Mouse (Mus musculus) hindbrain, embryonic 10.5 days (tissue): ENCODE measurements around the gene Smyd5. TPM values are rescaled to one million over a fixed set of nuclear protein-coding genes. Genes with fewer than 3 reads are reported as not detected.
A peak's percentile ranks its signal among the peaks of the same experiment; 100 is the strongest.

ENCODE experiments used
- DNase-seq: peaks from one replicate; pipeline ENCODE4 v3.0.0-alpha.2; 2017; ENCODE audit warnings: low spot score
- H3K27ac ChIP-seq: fragments of 300-500 bp; sonication (generic); 2 replicates; pipeline ENCODE4 v1.5.1; 2016; ENCODE audit warnings: mild to moderate bottlenecking, moderate library complexity
- H3K27me3 ChIP-seq: fragments of 300-500 bp; sonication (generic); 2 replicates; pipeline ENCODE4 v1.6.1; 2016; ENCODE audit warnings: mild to moderate bottlenecking; ENCODE audit not compliant: poor library complexity, insufficient read depth, severe bottlenecking
- H3K36me3 ChIP-seq: fragments of 300-500 bp; sonication (generic); 2 replicates; pipeline ENCODE4 v1.6.1; 2016; ENCODE audit warnings: mild to moderate bottlenecking, moderate library complexity
- H3K4me1 ChIP-seq: fragments of 300-500 bp; sonication (generic); replicated peaks from 2 replicates; pipeline ENCODE4 v1.6.1; 2016; ENCODE audit warnings: mild to moderate bottlenecking
- H3K4me3 ChIP-seq: fragments of 300-500 bp; sonication (generic); 2 replicates; pipeline ENCODE4 v1.5.1; 2016; ENCODE audit warnings: mild to moderate bottlenecking, moderate library complexity
- H3K9me3 ChIP-seq: fragments of 300-500 bp; sonication (generic); 2 replicates; pipeline ENCODE4 v1.6.1; 2016; ENCODE audit warnings: mild to moderate bottlenecking, moderate library complexity
- WGBS: fragments of 180-500 bp; shearing (Covaris S2); methylation state at CpG from one replicate; pipeline ENCODE4 v1.1.7; 2016; 5-methylcytosine and 5-hydroxymethylcytosine counted together
- polyA plus RNA-seq: library from polyadenylated mRNA; unstranded; fragments of >200 nt; fragmentation: Nextera tagmentation; extraction: Ambion mirVana; gene quantifications from 2 replicates; pipeline ENCODE4 v1.2.1, GENCODE M21; 2016

The Smyd5 gene
- 69.3 and 82.0 TPM in 2 replicates for polyA plus RNA-seq

DNA sequence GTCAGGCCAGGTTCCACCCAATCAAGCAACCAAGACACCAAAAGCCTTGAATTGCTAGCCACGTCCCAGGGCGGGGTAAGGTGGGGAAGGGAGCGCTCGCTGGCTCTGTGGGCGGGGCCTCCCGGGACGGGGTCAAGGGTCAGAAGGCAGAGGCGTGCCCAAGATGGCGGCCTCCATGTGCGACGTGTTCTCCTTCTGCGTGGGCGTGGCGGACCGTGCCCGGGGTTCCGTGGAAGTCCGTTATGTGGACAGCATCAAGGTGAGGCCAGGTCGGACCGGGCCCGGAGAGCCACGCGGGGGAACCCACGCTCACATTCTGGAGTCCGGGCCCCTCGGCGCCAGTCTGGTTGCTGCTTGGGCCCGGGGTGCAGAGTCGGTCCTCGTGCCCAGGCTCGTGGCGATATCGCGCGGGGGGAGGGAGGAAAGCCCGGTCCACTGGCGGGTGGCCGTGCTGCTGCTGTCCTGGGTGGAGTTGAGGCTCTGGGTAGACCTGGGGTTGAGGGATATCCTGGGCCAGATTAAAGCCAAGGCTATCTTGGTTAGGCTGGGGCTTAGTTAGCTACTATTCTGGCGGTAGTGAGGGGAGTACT, at the start of gene Smyd5:
Smyd5 (plus strand) TSS at position 148 of the 590 bp plus-strand sequence.
- Histone ChIP-seq H3K27ac (peak within 1 kb of the TSS; percentile 90), H3K36me3 (no peaks in the 10 kb centered on the region), H3K9me3 (no peaks in the 10 kb centered on the region), H3K4me3 (peak within 1 kb of the TSS; percentile 91), H3K27me3 (peaks cover 11% of the 10 kb centered on the region), H3K4me1 (peaks cover 22% of the 10 kb centered on the region)
- WGBS = 0% methylated on average over 39 of the region's 39 CpGs
- peak; percentile 89 for DNase-seq

- 85% methylated on average over 2 of the region's 2 CpGs for WGBS
- H3K27me3 ChIP-seq = peaks cover 29% of the 10 kb centered on the region
- peaks cover 22% of the 10 kb centered on the region for H3K4me1 ChIP-seq
- H3K4me3 ChIP-seq = no peak overlapping the region
- DNase-seq = no peak
- no peaks in the 10 kb centered on the region for H3K9me3 ChIP-seq
- H3K36me3 ChIP-seq = no peaks in the 10 kb centered on the region
- no peak overlapping the region for H3K27ac ChIP-seq
Observed at GRCm38 (mm10) chr6:85382791-85383190, 49.0 kb upstream of the Smyd5 start.

DNA sequence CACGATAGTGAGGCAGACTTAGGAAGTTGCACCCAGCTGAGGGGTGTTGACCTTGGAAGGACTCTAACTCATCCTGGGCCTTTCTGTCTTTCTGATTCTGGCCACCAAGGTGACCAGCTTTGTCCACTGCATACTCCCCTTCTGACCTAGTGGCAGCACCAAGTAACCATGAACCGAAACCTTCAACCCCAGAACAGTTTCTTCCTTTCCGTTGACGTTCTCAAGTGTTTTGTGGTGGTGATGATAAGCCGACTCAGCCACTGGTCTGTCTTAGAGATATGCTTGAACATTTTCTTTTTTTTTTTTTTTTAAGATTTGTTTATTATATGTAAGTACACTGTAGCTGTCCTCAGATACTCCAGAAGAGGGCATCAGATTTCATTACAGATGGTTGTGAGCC, 43.2 kb upstream of the Smyd5 start:
- Histone ChIP-seq H3K27ac (no peak overlapping the region), H3K4me3 (no peak overlapping the region), H3K4me1 (peaks cover 6% of the 10 kb centered on the region; the same call in 1 of the 2 replicates), H3K27me3 (peaks cover 17% of the 10 kb centered on the region), H3K9me3 (no peaks in the 10 kb centered on the region), H3K36me3 (no peaks in the 10 kb centered on the region)
- DNase-seq = no peak
- WGBS = 77% methylated on average over 5 of the region's 5 CpGs

GRCm38 (mm10) chr6:85391803-85392202, 40.0 kb upstream of the Smyd5 start:
- peak; percentile 64 for DNase-seq
- H3K27me3 ChIP-seq = peaks cover 8% of the 10 kb centered on the region
- no peak overlapping the region for H3K4me3 ChIP-seq
- no peak overlapping the region for H3K27ac ChIP-seq
- no peaks in the 10 kb centered on the region; the same call in 1 of the 2 replicates for H3K4me1 ChIP-seq
- WGBS = 33% methylated on average over 6 of the region's 7 CpGs
- H3K36me3 ChIP-seq = no peaks in the 10 kb centered on the region
- H3K9me3 ChIP-seq = no peaks in the 10 kb centered on the region

DNA sequence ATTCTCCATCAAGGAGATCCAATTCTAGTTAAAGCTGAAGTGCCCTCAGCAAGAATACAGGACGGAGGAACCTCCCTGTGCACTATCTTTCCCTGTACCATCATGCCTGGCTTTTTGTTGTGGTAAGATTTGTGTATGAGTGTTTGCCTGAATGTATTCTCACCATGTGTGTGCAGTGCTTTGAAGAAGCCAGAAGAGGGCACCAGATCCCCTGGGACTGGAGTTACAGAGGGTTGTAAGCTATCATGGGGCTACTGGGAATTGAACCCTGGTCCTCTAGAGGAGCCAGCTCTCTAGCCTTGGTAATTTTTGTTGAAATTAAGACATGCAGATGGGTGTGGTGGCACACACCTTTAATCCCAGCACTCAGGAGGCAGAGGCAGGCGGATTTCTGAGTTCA, 36.4 kb upstream of the Smyd5 start:
- Histone ChIP-seq H3K36me3 (no peaks in the 10 kb centered on the region), H3K4me3 (no peak overlapping the region), H3K4me1 (no peaks in the 10 kb centered on the region; the same call in 1 of the 2 replicates), H3K27ac (no peak overlapping the region), H3K27me3 (peaks cover 4% of the 10 kb centered on the region; the same call in 1 of the 2 replicates), H3K9me3 (no peaks in the 10 kb centered on the region)
- DNase-seq = no peak
- 85% methylated on average over 2 of the region's 2 CpGs for WGBS

DNA sequence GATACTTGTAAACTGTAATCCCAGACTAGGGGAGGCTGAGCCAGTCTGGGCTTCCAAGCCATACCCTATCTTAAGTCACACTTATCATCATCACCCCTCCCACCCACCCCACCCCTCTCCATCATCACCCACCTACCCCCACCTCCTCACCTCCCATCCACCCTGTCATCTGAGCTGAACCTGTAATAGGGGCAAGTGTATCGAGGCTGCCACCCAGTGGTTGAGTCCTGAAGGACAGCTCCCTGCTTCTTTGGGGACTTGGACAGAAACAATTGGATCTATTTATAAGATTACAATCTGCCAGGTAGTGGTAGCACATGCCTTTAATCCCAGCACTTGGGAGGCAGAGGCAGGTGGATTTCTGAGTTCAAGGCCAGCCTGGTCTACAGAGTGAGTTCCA, 34.6 kb upstream of the Smyd5 start:
- Histone ChIP-seq H3K9me3 (no peaks in the 10 kb centered on the region), H3K27me3 (peaks cover 4% of the 10 kb centered on the region; the same call in 1 of the 2 replicates), H3K27ac (no peak overlapping the region), H3K4me3 (no peak overlapping the region), H3K36me3 (no peaks in the 10 kb centered on the region), H3K4me1 (no peaks in the 10 kb centered on the region; the same call in 1 of the 2 replicates)
- 11% methylated on average over 1 of the region's 1 CpGs for WGBS
- no peak for DNase-seq

GRCm38 (mm10) chr6:85399715-85400114, 32.1 kb upstream of the Smyd5 start:
- no peaks in the 10 kb centered on the region for H3K36me3 ChIP-seq
- no peak overlapping the region for H3K27ac ChIP-seq
- DNase-seq = no peak
- no peaks in the 10 kb centered on the region for H3K9me3 ChIP-seq
- no peaks in the 10 kb centered on the region; the same call in 1 of the 2 replicates for H3K4me1 ChIP-seq
- peaks cover 3% of the 10 kb centered on the region; the same call in 1 of the 2 replicates for H3K27me3 ChIP-seq
- 36% methylated on average over 5 of the region's 5 CpGs for WGBS
- H3K4me3 ChIP-seq = no peak overlapping the region

DNA sequence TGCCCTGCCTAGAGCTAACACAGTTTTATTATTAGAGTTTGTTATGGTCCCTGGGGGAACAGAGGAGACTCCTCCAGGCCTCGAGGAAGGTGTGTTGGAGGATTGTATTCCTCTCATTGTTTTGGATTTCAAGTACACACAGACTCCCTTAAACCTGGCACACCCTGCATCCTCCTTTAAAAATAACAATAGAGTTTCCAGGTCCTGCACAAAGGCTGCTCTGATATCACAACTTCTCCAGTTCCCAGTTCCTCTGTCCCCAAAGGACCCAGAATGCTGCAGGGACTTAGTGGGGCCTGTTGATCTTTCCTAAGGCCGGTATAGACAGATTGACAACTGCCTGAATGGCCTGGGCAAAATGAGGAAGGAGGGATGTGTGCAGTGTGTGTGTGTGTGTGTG, 29.2 kb upstream of the Smyd5 start:
- H3K27ac ChIP-seq = no peak overlapping the region

DNA sequence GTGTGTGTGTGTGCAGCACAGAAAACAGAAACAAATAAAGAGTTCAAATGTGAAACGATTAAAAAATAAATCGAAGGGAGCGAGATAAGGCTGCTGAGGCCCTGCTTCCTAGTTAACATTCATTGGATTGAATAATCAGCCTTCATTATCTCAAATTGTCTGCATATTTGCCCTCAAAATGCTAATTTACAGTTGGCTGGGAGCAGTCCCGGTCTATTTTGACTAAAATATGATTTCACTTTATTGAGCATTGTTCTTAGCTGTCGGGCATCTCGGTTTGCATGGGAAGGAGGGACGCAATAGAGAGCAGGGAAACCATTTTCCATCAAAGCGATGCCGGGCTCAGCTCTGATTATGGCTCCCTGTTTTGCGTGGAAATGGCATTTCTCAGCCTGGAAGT, 28.8 kb upstream of the Smyd5 start:
- 86% methylated on average over 10 of the region's 10 CpGs for WGBS
- H3K27ac ChIP-seq = no peak overlapping the region
- H3K36me3 ChIP-seq = no peaks in the 10 kb centered on the region
- H3K4me1 ChIP-seq = no peaks in the 10 kb centered on the region; the same call in 1 of the 2 replicates
- peaks cover 33% of the 10 kb centered on the region for H3K27me3 ChIP-seq
- no peaks in the 10 kb centered on the region for H3K9me3 ChIP-seq
- no peak overlapping the region for H3K4me3 ChIP-seq
- DNase-seq = no peak

More for the DNA sequence above, 29.2 kb upstream of the Smyd5 start:
- Histone ChIP-seq H3K4me3 (no peak overlapping the region), H3K9me3 (no peaks in the 10 kb centered on the region), H3K36me3 (no peaks in the 10 kb centered on the region), H3K4me1 (no peaks in the 10 kb centered on the region; the same call in 1 of the 2 replicates), H3K27me3 (peaks cover 29% of the 10 kb centered on the region)
- no peak for DNase-seq
- WGBS = 55% methylated on average over 2 of the region's 2 CpGs

DNA sequence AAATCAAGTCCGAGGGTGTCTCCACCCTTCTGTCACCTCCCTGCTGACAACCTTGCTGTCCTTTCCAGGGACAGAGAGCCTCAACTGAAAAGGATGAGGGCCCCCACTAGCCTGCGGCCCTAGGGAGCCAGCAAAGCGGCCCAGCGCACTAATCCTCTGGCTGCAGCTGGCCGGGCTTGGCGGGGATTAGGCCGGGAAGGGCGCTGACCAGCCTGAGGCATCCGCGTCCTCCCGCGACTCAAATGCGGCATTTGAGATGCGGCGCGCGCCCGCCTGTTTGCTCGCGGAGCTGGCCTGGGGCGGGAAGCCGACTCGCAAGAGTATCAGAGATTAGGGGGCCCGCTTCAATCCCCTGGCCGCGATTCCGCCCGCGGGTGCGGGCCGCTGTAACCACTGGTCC, 22.8 kb upstream of the Smyd5 start:
- WGBS = 2% methylated on average over 31 of the region's 31 CpGs
- Histone ChIP-seq H3K27ac (peak overlapping the region; percentile 41; the same call in 1 of the 2 replicates), H3K4me3 (peak overlapping the region; percentile 41), H3K9me3 (no peaks in the 10 kb centered on the region), H3K27me3 (peaks cover 64% of the 10 kb centered on the region), H3K36me3 (no peaks in the 10 kb centered on the region), H3K4me1 (peaks cover 9% of the 10 kb centered on the region)
- peak; percentile 32 for DNase-seq

GRCm38 (mm10) chr6:85410771-85411273, 21.0 kb upstream of the Smyd5 start:
- Histone ChIP-seq H3K9me3 (no peaks in the 10 kb centered on the region), H3K36me3 (no peaks in the 10 kb centered on the region), H3K4me1 (peaks cover 9% of the 10 kb centered on the region), H3K27ac (no peak overlapping the region), H3K27me3 (peaks cover 58% of the 10 kb centered on the region), H3K4me3 (no peak overlapping the region)
- WGBS = 9% methylated on average over 13 of the region's 13 CpGs
- peak; percentile 81 for DNase-seq

DNA sequence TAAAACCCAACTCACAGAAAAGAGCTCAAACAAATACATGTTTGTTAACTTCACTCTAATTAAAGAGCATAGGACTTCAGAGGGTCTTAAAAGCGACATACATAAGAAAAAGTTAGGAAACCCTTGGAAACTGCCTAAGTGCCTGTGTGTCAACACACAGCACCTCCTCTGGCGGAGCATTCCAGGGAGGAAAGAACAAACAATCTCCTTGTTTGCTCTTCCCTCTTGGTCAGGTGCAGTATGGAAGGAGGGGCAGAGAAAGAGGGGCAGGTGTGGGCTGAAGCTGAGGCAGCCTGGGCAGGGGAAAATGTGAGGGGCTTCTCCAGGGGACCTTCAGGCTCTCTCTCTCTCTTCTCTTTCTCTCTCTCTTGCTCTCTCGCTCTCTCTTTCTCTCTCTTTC, 16.0 kb upstream of the Smyd5 start:
- WGBS = 58% methylated on average over 3 of the region's 3 CpGs
- peaks cover 7% of the 10 kb centered on the region; the same call in 1 of the 2 replicates for H3K27me3 ChIP-seq
- H3K4me1 ChIP-seq = no peaks in the 10 kb centered on the region
- no peaks in the 10 kb centered on the region for H3K36me3 ChIP-seq
- no peak overlapping the region for H3K27ac ChIP-seq
- H3K9me3 ChIP-seq = no peaks in the 10 kb centered on the region
- no peak overlapping the region for H3K4me3 ChIP-seq
- DNase-seq = no peak

- Histone ChIP-seq H3K9me3 (no peaks in the 10 kb centered on the region), H3K4me3 (no peak overlapping the region), H3K36me3 (no peaks in the 10 kb centered on the region), H3K4me1 (peaks cover 10% of the 10 kb centered on the region), H3K27me3 (peaks cover 28% of the 10 kb centered on the region), H3K27ac (no peak overlapping the region)
- WGBS = 92% methylated on average over 2 of the region's 2 CpGs
- no peak for DNase-seq
Observed at GRCm38 (mm10) chr6:85419150-85419549, 12.6 kb upstream of the Smyd5 start.
